Mouse (Mus musculus): Measurements from ENCODE around the gene Cpne8.

Gene Cpne8

DNA sequence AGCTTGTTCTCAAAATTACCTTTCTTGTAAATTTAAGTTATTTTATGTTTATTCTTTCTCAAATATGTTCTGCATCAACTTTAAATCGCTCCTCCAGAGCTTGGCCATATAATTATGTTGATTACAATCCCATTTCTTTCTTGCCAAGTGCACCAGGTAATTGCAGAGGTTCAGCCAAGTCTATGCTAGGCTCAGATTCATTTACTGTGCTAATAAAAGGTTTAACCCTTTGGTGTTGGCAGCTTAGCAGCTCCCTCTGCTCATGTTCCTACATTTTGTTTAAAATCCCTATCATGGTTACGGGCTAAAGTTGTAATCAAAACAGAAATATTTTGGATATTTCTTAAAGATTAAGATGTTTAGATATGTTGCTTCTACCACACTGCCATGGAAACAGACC, 216.0 kb downstream of the Cpne8 start:
- DNase-seq (ENCODE audit: low spot score) = no peak

DNA sequence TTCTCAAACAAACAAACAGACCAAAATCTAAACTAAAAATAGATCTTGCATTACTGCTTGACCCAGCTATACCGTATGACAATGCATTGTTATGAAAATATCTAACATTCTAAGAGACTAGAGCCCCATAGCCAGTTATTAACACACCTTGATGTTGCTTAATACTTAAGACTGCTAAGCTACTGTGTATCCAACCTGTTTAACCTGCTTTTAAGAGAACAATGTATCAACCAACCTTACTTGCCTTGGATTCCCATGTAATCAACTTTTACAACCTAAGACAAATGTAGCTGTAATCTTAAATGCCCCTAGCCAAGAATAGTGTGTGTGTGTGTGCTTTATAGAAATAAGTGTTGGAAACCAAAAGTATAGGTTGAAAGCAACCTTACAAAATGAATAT, 233.2 kb downstream of the Cpne8 start:
- no peak for DNase-seq (ENCODE audit: low spot score)
